Mouse (Mus musculus) T-helper 1 cell (primary cell): ENCODE data around the gene Tmem41b.
"Not testable (repeated sequence)": the region's sequence is repeated elsewhere in the genome, so short reads cannot be mapped to it uniquely, and the experiment has no call there.

Experiments
- in situ Hi-C: fragments of 300-600 bp; cut with MboI, MseI; formaldehyde crosslinking; loops from one replicate; pipeline ENCODE4 v1.15.1; 2025; ENCODE audit warnings: high pct_unique_total_duplicates

Gene Tmem41b

GRCm38 (mm10) chr7:109986775-109987174, at the start of gene Tmem41b:
Gene Tmem41b, minus strand, starts transcription at chr7:109986929.
- in situ Hi-C loops, result not testable (repeated sequence)

GRCm38 (mm10) chr7:110030342-110030741, 43.6 kb upstream of the Tmem41b start:
- in situ Hi-C loops, result no loop called here

DNA sequence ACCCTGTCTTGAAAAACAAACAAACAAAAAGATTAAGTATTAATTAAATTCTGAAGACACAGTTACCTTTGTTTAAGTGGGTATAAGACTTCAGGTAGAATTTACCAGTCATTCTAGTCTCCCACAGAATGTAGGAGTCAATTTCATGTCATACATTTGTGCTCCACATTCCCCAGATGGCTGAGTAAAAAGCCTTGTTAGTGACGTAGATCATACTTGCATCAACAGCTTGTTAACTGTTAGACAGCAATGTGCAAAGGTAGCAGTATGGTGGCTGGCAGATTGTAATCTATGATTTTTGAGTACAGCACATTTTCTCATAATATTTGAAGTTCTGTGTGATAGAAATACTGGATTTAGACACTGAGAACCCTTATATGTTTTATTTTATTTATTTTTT, 42.1 kb upstream of the Tmem41b start:
- in situ Hi-C loops, result no loop called here

DNA sequence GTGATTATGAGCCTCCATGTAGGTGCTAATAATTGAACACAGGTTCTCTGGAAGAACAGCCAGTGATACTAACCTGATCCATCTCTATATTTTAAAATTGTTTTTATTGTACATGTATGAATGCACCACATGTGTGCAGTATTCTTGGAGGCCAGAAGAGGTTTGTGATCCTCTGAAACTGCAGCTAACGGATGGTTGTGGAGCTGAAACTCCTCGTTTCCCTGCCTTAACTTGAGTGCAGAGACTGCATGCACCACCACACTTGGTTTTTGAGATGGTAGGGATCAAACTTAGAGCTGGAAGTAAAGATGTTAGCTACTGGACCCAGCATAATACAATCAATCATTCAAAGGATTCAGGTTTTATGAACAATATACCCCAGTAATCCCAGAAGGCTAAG, 39.9 kb upstream of the Tmem41b start:
- in situ Hi-C loops, result no loop called here

DNA sequence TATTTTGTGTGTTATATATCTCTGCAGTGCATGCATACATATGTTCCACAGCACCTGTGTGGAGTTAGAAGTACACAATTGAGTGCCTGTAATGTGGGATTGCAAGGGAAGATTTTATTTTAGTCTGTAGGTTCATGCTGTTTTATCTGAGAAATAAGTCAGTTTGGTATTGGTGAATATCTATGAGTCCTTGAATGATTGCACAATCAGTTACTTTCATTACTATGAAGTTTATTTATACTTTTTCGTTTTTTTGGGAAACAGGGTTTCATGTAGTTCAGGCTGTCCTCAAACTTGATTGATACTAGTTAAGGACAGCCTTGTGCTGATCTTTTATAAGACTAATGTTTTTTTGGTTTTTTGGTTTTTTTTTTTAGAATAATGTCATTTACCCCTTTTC, 36.8 kb upstream of the Tmem41b start:
- in situ Hi-C loops, result no loop called here

DNA sequence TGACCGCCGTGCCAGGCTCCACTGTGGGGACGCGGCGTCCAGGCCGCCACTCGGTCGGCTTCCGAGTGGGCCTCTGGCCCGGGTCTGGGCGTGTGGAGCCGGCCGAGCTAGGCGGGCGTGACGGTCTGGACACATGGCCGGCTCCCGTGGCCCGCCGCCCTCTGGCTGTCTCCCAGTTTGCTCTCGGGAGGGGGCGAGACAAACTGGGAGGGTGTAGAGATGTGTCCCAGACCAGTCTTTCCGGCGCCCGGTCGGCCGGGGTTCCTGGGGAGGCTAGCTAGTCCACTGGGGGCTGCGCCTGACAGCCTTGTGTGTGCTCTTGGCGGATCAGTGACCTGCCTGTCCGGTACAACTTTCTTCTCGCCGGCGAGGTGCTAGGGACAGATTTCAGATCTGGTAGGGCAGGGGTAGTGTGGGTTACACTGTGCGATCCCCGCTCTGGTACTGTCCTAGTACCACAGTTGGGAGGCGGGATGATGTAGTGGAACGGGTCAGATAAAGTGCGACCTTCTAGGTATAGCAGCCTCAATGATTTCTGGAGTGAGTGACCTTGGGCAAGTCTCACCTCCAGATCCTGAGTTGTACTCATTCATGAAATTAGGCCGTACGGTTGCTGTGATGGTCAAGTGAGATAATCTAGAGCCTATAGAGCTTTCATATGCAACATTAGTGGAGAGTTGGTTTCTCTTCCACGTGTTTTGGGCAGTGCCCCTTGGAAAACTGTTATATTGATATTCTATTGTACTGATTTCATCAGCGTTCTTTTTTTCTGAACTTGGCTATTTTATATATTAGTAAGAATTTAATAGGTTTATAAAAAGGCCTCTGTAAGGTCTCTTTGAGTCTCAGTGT, 32.1 kb upstream of the Tmem41b start:
- in situ Hi-C loops, result no loop called here

DNA sequence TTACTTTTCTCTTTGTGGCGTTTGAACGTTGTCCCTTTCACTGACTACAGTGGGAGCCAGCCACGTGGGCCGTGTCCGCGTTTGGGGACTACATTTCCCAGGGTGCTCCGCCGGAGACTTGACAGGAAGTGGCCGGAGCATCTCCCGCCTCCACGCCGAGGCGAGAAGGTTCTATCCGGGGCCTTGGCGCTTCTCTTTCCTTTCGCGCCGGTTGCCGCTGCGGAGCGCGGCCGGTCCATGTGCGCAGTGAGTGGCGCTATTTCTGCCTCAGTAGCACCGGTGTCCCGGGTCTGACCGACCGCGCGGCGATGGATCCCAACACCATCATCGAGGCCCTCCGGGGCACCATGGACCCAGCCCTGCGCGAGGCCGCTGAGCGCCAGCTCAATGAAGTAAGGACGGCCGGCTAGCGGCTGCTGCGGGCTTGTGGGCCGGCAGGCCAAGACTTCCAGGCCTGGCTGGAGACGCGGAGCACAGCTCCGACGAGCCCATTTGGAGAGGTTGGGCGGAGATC, 31.4 kb upstream of the Tmem41b start, which contains the start of gene Ipo7:
Ipo7 (plus strand) TSS at position 158 of the 514 bp plus-strand sequence.
- in situ Hi-C loops, result no loop called here

DNA sequence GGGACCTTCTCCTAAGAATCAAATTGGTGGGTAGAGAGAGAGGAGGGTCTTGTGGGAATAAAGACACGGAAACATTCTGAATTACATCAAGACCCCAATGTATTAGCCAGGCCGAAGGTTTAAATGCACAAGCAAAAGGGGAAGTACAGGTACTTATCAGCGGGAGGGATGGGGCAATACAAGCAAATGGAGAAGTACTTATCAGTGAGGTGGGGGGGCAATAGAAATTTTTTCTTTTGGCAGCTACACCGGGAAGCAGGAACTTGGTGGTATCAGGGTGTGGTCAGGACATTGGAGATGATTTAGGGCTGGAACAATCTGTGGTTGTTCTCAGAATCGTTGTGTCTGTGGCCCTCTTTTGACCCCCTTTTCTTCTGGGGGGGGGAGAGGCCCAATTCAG, 27.5 kb upstream of the Tmem41b start:
- in situ Hi-C loops, result no loop called here

DNA sequence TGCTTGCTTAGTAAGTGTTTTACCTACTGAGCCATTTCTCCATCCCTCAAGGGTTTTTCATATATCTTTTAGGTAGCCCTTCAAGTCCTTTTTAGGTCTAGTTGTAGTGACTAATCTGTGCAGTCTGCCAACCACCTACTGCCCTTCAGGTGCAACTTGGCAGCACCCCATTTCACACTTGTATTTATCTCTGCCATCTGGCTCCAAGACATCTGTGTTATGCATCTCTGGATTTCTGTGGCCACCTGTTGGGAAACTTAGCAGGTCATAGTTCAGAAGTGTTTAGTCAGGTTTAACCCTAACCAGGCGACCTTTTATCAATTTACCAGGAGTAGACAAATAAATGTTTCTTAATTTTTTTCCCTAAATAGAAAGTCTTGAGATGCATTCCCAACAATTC, 24.7 kb upstream of the Tmem41b start:
- in situ Hi-C loops, result no loop called here

GRCm38 (mm10) chr7:110009084-110009483, 22.4 kb upstream of the Tmem41b start:
- in situ Hi-C loops, result no loop called here

- in situ Hi-C loops, result no loop called here
Measured at GRCm38 (mm10) chr7:110008513-110008912, 21.8 kb upstream of the Tmem41b start.

DNA sequence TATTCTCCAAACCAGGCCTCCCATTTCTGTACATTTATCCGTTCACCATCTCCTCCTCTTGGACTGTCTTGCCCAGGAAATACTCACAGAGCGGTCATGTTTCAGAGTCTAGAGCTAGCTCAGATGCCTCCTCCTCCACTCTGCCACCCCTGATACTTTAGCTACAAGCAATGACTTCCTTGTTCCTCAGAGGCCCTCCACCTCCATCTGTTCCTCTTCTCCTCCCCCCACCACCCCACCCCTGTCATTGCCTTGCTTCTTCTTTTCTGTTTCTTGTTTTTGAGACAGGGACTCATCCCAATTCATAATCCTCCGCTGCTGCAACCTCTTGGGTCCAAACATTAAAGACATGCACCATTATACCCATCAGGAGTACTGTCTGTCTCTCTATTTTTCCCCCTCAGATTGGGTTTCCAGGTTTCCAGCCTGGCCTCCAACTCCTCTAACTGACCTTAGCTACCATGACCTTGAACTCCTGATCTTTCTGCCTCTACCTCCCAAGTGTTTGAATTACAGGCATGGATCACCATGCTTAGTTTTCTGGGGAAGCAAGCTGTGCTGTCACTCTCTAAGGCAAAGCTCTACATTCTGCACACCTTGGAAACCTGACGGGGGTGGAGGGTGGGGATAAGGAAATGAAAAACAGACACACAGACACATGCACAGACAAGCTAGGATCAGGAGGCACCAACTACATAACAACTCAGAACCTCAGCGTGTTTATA, 19.9 kb upstream of the Tmem41b start:
- in situ Hi-C loops, result no loop called here

- in situ Hi-C loops, result no loop called here
Measured at GRCm38 (mm10) chr7:110005976-110006375, 19.2 kb upstream of the Tmem41b start.

DNA sequence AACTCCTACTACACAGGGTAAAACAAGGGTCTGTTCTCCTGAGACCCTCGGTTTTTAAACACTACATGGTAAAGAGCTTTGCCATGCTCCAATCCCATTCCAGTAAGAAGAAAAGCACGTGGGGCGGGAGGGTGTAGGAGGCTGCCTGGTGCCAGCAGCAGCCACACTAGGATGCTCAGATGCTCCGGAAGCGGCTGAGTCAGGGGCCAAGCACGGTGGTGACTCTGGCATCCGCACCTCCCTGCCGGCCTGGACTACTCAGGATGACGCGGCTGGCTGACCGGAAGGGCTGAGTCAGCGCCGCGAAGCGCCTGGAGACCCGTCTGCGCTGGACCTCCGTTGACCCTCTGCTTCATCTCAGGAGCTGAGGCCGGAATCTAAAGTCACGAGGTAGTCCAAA, 16.2 kb upstream of the Tmem41b start:
- in situ Hi-C loops, result no loop called here

- in situ Hi-C loops, result no loop called here
Measured at GRCm38 (mm10) chr7:110002092-110002491, 15.4 kb upstream of the Tmem41b start.

- in situ Hi-C loops, result no loop called here
Measured at GRCm38 (mm10) chr7:109998388-109998787, 11.7 kb upstream of the Tmem41b start.

- in situ Hi-C loops, result no loop called here
Measured at GRCm38 (mm10) chr7:109993157-109993959, 6.6 kb upstream of the Tmem41b start.

GRCm38 (mm10) chr7:109991286-109991685, 4.6 kb upstream of the Tmem41b start:
- in situ Hi-C loops, result no loop called here

DNA sequence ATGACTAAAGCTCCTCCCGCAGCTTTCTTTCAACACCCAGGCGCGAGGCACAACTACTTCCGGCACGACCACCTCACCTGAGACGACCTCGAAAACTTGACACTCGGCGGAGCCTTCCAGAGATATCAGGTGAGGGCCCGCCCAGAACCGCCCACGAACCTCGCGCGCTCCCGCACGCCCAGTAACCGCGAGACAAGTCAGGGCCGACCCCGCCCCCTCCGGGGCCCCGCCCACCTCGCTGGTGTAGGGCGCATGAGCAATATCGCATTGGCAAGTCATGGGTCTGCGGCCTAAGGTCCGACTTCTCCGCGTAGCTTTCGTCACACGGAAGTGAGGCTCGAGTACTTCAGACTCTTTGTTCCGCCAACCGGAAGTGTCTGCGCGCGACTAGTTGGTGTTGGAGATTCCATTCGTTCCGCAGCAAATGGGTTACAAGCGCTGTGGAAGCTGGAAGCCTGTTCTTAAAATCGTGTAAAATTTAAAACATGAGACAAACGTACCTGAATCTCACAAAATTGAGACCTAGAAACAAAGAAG, 528 bp downstream of the Tmem41b start:
- in situ Hi-C loops, result no loop called here

DNA sequence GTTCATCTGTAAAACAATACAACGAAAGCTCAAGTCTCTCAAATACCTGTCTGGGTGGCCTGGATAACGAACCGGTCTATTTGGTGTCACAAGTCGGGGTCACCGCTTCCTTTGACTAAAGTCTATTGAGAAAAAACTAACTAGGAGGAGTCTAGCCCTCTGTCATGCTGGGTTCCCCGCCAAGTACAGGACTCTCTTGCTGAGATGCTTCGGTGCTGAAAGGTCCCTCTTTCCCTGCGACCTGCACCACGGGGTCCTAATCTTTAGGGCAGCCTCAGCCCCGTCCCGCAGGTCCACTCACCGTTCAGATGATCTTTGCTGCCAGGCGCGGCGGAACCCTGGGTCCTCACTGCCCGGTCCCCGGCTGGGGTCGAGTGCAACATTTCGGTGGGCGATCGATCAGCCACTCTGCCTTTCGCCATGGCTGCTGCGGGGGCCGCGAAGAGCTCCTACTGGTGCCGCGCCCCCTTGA, 1.0 kb downstream of the Tmem41b start:
- in situ Hi-C loops, result no loop called here

DNA sequence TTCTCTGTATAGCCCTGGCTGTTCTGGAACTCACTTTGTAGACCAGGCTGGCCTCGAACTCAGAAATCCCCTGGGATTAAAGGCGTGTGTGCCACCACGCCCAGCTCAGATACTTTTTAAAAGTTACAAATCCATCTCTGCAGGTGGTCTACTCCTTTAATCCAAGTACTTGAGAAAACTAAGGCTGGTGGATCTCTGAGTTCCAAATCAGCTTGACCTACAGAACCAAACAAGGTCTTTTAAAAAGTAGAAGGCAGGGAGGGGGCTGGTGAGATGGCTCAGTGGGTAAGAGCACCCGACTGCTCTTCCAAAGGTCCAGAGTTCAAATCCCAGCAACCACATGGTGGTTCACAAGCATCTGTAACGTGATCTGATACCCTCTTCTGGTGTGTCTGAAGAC, 2.1 kb downstream of the Tmem41b start:
- in situ Hi-C loops, result not testable (repeated sequence)
